Mouse (Mus musculus) lung, embryonic 16.5 days (tissue): ENCODE measurements around the gene Catspere2. TPM values are rescaled to one million over a fixed set of nuclear protein-coding genes. Genes with fewer than 3 reads are reported as not detected.
A peak's percentile ranks its signal among the peaks of the same experiment; 100 is the strongest.
"Not testable (repeated sequence)": the region's sequence is repeated elsewhere in the genome, so short reads cannot be mapped to it uniquely, and the experiment has no call there.

ENCODE experiments used
- ATAC-seq: fragments of 200-750 bp; cut with Nextera tagmentation; 2 replicates; pipeline ENCODE4 v1.8.0; 2017; ENCODE audit warnings: low read depth, mild to moderate bottlenecking, moderate library complexity
- H3K27ac ChIP-seq: fragments of 300-500 bp; sonication (generic); 2 replicates; pipeline ENCODE4 v1.5.1; 2014; ENCODE audit warnings: mild to moderate bottlenecking, control low read depth, low read length
- H3K27me3 ChIP-seq: fragments of 300-500 bp; sonication (generic); 2 replicates; pipeline ENCODE4 v1.6.1; 2014; ENCODE audit warnings: low read depth, low read length, mixed read lengths; ENCODE audit not compliant: control insufficient read depth, insufficient read depth
- H3K36me3 ChIP-seq: fragments of 300-500 bp; sonication (generic); 2 replicates; pipeline ENCODE4 v1.6.1; 2014; ENCODE audit warnings: low read length; ENCODE audit not compliant: control insufficient read depth, insufficient read depth
- H3K4me1 ChIP-seq: fragments of 300-500 bp; sonication (generic); replicated peaks from 2 replicates; pipeline ENCODE4 v1.6.1; 2014; ENCODE audit warnings: low read length, mixed read lengths; ENCODE audit not compliant: control insufficient read depth, insufficient read depth
- H3K4me2 ChIP-seq: fragments of 300-500 bp; sonication (generic); 2 replicates; pipeline ENCODE4 v1.6.1; 2014; ENCODE audit warnings: low read depth, low read length, control low read depth
- H3K4me3 ChIP-seq: fragments of 300-500 bp; sonication (generic); 2 replicates; pipeline ENCODE4 v1.5.1; 2014; ENCODE audit warnings: mild to moderate bottlenecking, low read length, control low read depth
- H3K9ac ChIP-seq: fragments of 300-500 bp; sonication (generic); 2 replicates; pipeline ENCODE4 v1.6.1; 2014; ENCODE audit warnings: low read length, control low read depth
- H3K9me3 ChIP-seq: fragments of 300-500 bp; sonication (generic); 2 replicates; pipeline ENCODE4 v1.6.1; 2016; ENCODE audit warnings: low read length; ENCODE audit not compliant: control insufficient read depth
- WGBS: fragments of 180-500 bp; shearing (Covaris S2); extraction: QIAGEN DNeasy Blood & Tissue Kit; methylation state at CpG from one replicate; pipeline ENCODE4 v1.1.7; 2014; 5-methylcytosine and 5-hydroxymethylcytosine counted together
- polyA plus RNA-seq: library from polyadenylated mRNA; unstranded; fragments of >200 nt; fragmentation: Nextera tagmentation; extraction: Ambion mirVana; gene quantifications from 2 replicates; pipeline ENCODE4 v1.2.1, GENCODE M21; 2015

The Catspere2 gene
- 0.28 and 0.64 TPM in 2 replicates for polyA plus RNA-seq

GRCm38 (mm10) chr1:177983024-177983450 is at the start of gene Catspere2:
Catspere2 (plus strand) TSS chr1:177983423.
- ATAC-seq: peak; percentile 99
- not testable (repeated sequence) for H3K36me3 ChIP-seq, H3K27me3 ChIP-seq, H3K9me3 ChIP-seq, H3K4me1 ChIP-seq
- peak within 1 kb of the TSS; percentile 66 for H3K9ac ChIP-seq
- peak within 1 kb of the TSS; percentile 56 for H3K4me2 ChIP-seq
- peak within 1 kb of the TSS; percentile 67 for H3K4me3 ChIP-seq
- H3K27ac ChIP-seq: peak within 1 kb of the TSS; percentile 43; the same call in 1 of the 2 replicates
- under 1% methylated on average over 20 of the region's 21 CpGs for WGBS

- not testable (repeated sequence) for H3K27ac ChIP-seq, H3K4me1 ChIP-seq, H3K4me3 ChIP-seq, H3K27me3 ChIP-seq, H3K4me2 ChIP-seq, H3K9me3 ChIP-seq, H3K9ac ChIP-seq, H3K36me3 ChIP-seq
- WGBS: 0% methylated on average over 2 of the region's 4 CpGs
- peak; percentile 31; the same call in 1 of the 2 replicates for ATAC-seq
These were observed 42.7 kb upstream of the Catspere2 start for GRCm38 (mm10) chr1:177940422-177940977.

GRCm38 (mm10) chr1:177981276-177981675 is 1.9 kb upstream of the Catspere2 start:
- Histone ChIP-seq H3K9ac (no peak overlapping the region), H3K27ac (no peak overlapping the region), H3K9me3 (no peaks in the 10 kb centered on the region), H3K4me1 (no peaks in the 10 kb centered on the region; the same call in 1 of the 2 replicates), H3K36me3 (no peaks in the 10 kb centered on the region), H3K4me2 (no peak overlapping the region), H3K4me3 (no peak overlapping the region), H3K27me3 (no peaks in the 10 kb centered on the region)
- WGBS: 61% methylated on average over 1 of the region's 1 CpGs
- no peak for ATAC-seq

- ATAC-seq: peak; percentile 34
These were observed 359 bp downstream of the Catspere2 start for GRCm38 (mm10) chr1:177983582-177983981.

DNA sequence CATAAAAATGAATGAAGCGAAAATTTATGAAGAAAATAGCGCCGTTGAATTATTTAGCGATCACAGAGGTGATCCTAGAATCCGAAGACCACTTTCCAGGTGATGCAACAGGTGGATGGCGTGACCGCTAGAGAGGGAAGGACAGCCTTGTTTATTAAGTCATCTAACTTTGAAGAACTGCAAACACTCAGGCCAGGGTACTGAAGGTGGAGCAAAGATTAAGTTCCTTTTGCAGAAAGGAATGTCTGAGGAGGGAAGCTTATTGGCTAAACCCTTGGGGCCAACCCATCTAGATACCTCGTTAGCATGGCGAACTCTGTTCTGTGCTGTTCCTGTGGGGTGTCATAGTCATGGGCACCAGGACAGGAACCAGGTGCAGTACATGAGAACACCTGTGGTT is 983 bp downstream of the Catspere2 start:
- H3K4me3 ChIP-seq: peak overlapping the region; percentile 28
- H3K9ac ChIP-seq: no peak overlapping the region
- H3K36me3 ChIP-seq: no peaks in the 10 kb centered on the region
- peak overlapping the region; percentile 51 for H3K4me2 ChIP-seq
- no peaks in the 10 kb centered on the region for H3K9me3 ChIP-seq
- H3K27me3 ChIP-seq: no peaks in the 10 kb centered on the region
- ATAC-seq: no peak
- H3K4me1 ChIP-seq: no peaks in the 10 kb centered on the region; the same call in 1 of the 2 replicates
- H3K27ac ChIP-seq: no peak overlapping the region
- WGBS: 47% methylated on average over 9 of the region's 9 CpGs

More at GRCm38 (mm10) chr1:177983582-177983981, 359 bp downstream of the Catspere2 start:
- Histone ChIP-seq H3K4me2 (peak overlapping the region; percentile 56), H3K9ac (peak overlapping the region; percentile 66), H3K4me3 (peak overlapping the region; percentile 67), H3K27ac (peak overlapping the region; percentile 43; the same call in 1 of the 2 replicates)
- WGBS: 1% methylated on average over 20 of the region's 41 CpGs
- H3K9me3 ChIP-seq, H3K36me3 ChIP-seq, H3K4me1 ChIP-seq, H3K27me3 ChIP-seq: not testable (repeated sequence)

DNA sequence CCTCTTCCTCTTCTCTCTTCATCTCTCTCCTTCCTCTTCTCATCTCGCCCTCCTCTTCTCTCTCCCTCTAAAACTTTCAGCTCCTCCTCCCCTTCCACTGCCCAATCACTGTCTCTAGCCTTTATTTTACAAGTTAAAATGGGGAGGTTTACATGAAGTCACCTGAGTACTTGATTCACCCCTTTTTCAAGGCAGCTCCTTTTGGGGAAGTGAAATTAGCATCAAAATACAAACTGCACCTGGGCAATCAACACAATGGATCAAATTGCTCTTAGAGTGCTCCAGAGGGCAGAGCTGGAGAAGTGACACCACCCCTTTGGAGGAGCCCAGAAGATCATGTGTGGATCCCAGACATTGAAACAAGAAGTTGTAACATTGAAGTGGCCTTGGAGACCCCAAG is 4.3 kb downstream of the Catspere2 start:
- H3K27me3 ChIP-seq, H3K36me3 ChIP-seq, H3K9me3 ChIP-seq, H3K9ac ChIP-seq, ATAC-seq, H3K4me3 ChIP-seq, H3K4me1 ChIP-seq, H3K4me2 ChIP-seq, H3K27ac ChIP-seq: not testable (repeated sequence)
- WGBS: 78% methylated on average over 1 of the region's 1 CpGs

- 68% methylated on average over 4 of the region's 4 CpGs for WGBS
These were observed 89.6 kb downstream of the Catspere2 start for GRCm38 (mm10) chr1:178072798-178073197.

DNA sequence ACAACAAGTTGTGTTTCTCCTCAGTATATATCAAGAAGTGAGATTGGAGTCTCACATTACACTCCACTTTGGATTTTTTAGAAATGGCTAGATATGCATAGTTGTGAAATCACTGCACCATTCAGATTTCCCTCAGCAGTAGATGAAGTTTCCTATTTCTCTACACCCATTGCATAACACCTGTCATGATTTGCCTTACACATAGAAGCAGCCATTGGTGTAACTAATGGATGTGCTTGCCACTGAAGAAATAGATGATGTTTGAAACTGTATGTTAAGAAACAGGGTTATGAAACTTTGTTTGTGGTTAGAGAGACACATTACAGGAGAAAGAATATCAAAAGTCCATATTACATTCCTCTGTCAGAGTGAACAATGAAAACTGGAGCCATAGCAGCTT is 114.6 kb downstream of the Catspere2 start:
- H3K9me3 ChIP-seq, H3K27me3 ChIP-seq, H3K36me3 ChIP-seq, H3K4me3 ChIP-seq, H3K4me2 ChIP-seq, ATAC-seq, H3K4me1 ChIP-seq, H3K9ac ChIP-seq, H3K27ac ChIP-seq: not testable (repeated sequence)

More at GRCm38 (mm10) chr1:178072798-178073197, 89.6 kb downstream of the Catspere2 start:
- H3K36me3 ChIP-seq, H3K4me2 ChIP-seq, H3K4me1 ChIP-seq, H3K27me3 ChIP-seq, H3K9ac ChIP-seq, H3K27ac ChIP-seq, ATAC-seq, H3K4me3 ChIP-seq, H3K9me3 ChIP-seq: not testable (repeated sequence)

DNA sequence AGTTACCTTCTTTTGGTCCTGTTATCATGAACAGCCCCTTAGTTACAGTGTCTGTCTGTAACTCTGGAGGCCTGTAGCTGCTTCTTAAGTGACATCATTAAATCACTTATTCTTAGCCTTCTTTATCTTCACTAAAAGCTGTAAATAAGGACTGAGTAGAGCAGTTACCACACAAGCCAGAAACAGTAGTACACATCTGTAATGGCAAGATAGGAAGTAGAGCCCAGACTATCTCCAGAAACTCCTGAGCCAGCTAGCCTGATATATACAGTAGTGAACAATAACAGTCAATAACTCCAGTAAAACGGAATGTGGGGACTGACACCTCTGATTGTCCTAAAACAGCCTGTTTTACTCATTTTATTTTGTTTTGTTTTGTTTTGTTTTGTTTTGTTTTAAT is 125.3 kb downstream of the Catspere2 start:
- ATAC-seq, H3K27ac ChIP-seq, H3K4me2 ChIP-seq, H3K4me1 ChIP-seq, H3K9me3 ChIP-seq, H3K4me3 ChIP-seq, H3K27me3 ChIP-seq, H3K9ac ChIP-seq, H3K36me3 ChIP-seq: not testable (repeated sequence)
- 71% methylated on average over 1 of the region's 1 CpGs for WGBS

DNA sequence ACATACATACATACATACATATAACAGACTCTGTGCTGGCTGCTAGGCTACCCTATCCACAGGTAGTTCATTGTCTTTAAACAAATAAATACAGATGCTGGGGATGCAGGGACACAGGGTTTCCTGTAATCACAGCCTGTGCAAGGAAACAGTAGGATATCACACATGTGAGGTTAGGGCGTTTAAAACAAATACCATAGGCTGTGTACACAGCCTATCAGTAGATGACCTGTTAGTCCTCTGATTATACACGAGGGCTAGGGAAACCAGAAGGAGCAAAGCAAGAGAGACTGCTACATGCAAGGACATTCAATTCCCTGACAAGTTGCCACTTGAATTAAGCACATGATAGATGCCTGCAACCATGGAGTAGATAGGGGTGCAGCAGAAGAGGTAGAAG is 139.0 kb downstream of the Catspere2 start:
- not testable (repeated sequence) for H3K9me3 ChIP-seq, ATAC-seq, H3K36me3 ChIP-seq, H3K9ac ChIP-seq, H3K4me2 ChIP-seq, H3K4me1 ChIP-seq, H3K4me3 ChIP-seq, H3K27me3 ChIP-seq, H3K27ac ChIP-seq
- WGBS: 28% methylated on average over 2 of the region's 2 CpGs
